Mouse (Mus musculus) myocyte (in vitro differentiated cells): Measurements from ENCODE around the gene S100a9.

Experiments used
- E2F4 ChIP-seq: IDR thresholded peaks from one replicate; pipeline ENCODE4 v1.6.1; 2011; ENCODE audit warnings: mild to moderate bottlenecking, control low read depth, moderate library complexity; ENCODE audit not compliant: insufficient read depth
- MYOG ChIP-seq, 3 experiments: IDR thresholded peaks; one replicate each; pipeline ENCODE4 v1.6.1; 2011; ENCODE audit warnings: control low read depth in 2 of 3, low read depth in 2 of 3, mild to moderate bottlenecking in 2 of 3; ENCODE audit not compliant: insufficient read length in 2 of 3, control insufficient read depth in 1 of 3, insufficient read depth in 1 of 3
- POLR2A ChIP-seq: IDR thresholded peaks from one replicate; pipeline ENCODE4 v1.6.1; 2011; ENCODE audit warnings: low read depth, mild to moderate bottlenecking, control low read depth, moderate library complexity; ENCODE audit not compliant: insufficient read length
- SRF ChIP-seq: IDR thresholded peaks from one replicate; pipeline ENCODE4 v1.6.1; 2011; ENCODE audit warnings: low read depth; ENCODE audit not compliant: control insufficient read depth, insufficient read length

DNA sequence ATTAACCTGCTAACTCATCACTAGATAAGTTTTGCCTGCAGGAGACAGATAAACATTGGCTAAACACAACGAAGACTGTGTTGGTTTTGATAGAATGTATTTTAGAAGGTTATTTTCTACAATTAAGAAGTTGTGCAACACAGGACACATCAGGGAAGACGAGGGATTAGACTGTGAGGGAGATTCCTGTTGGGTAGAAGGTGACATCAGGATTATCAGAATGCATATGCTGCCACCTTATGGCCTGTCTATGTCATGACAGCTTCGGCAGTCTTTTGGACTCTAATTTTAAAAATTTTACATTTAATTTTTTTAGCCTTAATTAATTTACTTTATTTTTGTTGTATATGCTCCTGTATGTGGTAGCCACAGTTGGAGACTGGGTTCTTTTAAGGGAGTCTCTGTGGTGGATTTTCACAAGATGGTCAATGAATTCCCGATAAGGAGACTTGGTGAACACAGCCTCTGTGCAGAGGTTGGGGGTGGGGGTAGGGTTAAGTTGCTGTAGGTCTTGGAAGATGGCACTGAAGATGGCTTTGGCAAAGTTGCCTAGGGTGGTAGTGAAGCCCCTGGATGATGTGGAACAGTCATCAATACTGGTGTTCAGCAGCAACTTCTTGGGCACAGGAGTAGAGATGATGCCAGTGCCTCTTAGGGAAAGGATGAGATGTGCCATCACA is 13.1 kb upstream of the S100a9 start:
- no peak for TF ChIP-seq E2F4
- TF ChIP-seq MYOG (IDR thresholded peaks at IDR 0.05; ENCODE audit: control insufficient read depth in 1 of 3, insufficient read depth in 1 of 3, insufficient read length in 2 of 3, low read depth in 2 of 3), result no peak
- TF ChIP-seq SRF, result no peak
- no peak for TF ChIP-seq POLR2A
